ENCODE assay signal across 9 mouse cellular contexts in the genomic region with DNA sequence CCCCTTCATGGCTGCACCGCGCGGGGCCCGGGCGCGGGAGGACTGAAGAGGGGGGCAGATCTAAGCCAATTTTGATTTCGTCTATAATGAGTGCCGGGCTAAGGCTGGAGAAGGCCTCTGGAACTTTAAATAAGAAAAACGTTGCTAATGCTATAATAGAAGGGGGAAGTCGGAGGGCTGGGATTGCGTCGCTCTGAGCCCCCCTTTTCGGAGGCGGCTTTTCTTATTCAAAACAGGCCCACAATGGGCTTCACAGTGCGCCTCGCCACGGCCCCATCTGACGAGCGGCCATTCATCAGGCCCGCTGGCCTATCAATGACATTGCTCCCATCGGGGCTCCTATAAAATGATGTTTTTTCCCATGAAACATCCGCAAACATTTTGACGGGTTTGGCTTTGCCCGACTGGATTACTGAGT. TPM values are rescaled to one million over a fixed set of nuclear protein-coding genes. Genes with fewer than 3 reads are reported as not detected.
DNase-seq lines count a peak whose midpoint lies in the region; ATAC-seq and TF ChIP-seq lines count a peak whose summit lies in the region.
"Had no signal": no experiment of that assay in that cellular context is flagged by ENCODE, and none has a peak within 500 bp of the region (broad histone marks: within the 10 kb centered on the region; RNA-seq: fewer than 3 reads in every experiment).

TSS of gene Rfx4 (plus strand) at position 277 of the 418 bp plus-strand sequence.

- 0% methylated on average over 24 of the region's 24 CpGs for WGBS in neural tube, embryonic 14.5 days

- peaks cover 13% of the 10 kb centered on the region for H3K27me3 ChIP-seq in neural tube, embryonic 14.5 days (ENCODE audit: control insufficient read depth, insufficient read depth, low read length)

- intact Hi-C loops in gastrocnemius, adult 2 months (cut with DNase I): no loop called here
- intact Hi-C loops in left cerebral cortex, postnatal 14 days (cut with DNase I): loop anchor here (5.0 kb wide), 1 partner anchor 47 kb away; no protein-coding TSS in a partner anchor

- peak; percentile 51 for ATAC-seq in neural tube, embryonic 14.5 days (ENCODE audit: low read depth)

- H3K36me3 ChIP-seq in neural tube, embryonic 14.5 days (ENCODE audit: control insufficient read depth, insufficient read depth, low read length): no peaks in the 10 kb centered on the region

- H3K4me3 ChIP-seq in gastrocnemius, adult 2 months: peak within 1 kb of the TSS; percentile 66
- H3K4me3 ChIP-seq in neural tube, embryonic 14.5 days (ENCODE audit: low read depth, low read length): peak within 1 kb of the TSS; percentile 38

- no peak for DNase-seq in gastrocnemius, adult 2 months
- DNase-seq in gastrocnemius, adult 18-20 months (ENCODE audit: low spot score): no peak
- DNase-seq in right cerebral cortex, postnatal 10 days (ENCODE audit: low spot score in 2 of 2): peak; percentile 68 to 70
- no peak for DNase-seq in right cerebral cortex, adult 18-20 months
- DNase-seq in left cerebral cortex, postnatal 14 days (ENCODE audit: low spot score in 2 of 2): peak; percentile 37 to 40
- no peak for DNase-seq in right cerebral cortex, postnatal 36 days (ENCODE audit: low spot score in 2 of 2)
- no peak for DNase-seq in c-Kit-positive CD71-positive TER-119-positive erythroid progenitor cells, embryonic 14.5 days (ENCODE audit: low spot score)

- H3K9ac ChIP-seq in neural tube, embryonic 14.5 days (replicated peaks; ENCODE audit: low read depth, low read length): peak within 1 kb of the TSS; percentile 59

- H3K27ac ChIP-seq in gastrocnemius, adult 2 months: no peak within 1 kb of the TSS
- peak within 1 kb of the TSS; percentile 79 for H3K27ac ChIP-seq in neural tube, embryonic 14.5 days (ENCODE audit: low read depth, low read length)

- peaks cover 27% of the 10 kb centered on the region; the same call in 1 of the 2 replicates for H3K4me1 ChIP-seq in neural tube, embryonic 14.5 days (ENCODE audit: control insufficient read depth, insufficient read depth, low read length)

- H3K9me3 ChIP-seq in neural tube, embryonic 14.5 days (ENCODE audit: control insufficient read depth, low read length): no peaks in the 10 kb centered on the region

- peak within 1 kb of the TSS; percentile 77 for H3K4me2 ChIP-seq in neural tube, embryonic 14.5 days (ENCODE audit: low read depth, low read length)

- no peak for TF ChIP-seq CTCF in gastrocnemius, adult 2 months (IDR thresholded peaks at IDR 0.05)

RNA-seq across cellular contexts. Expression of gene Rfx4, which starts in this region (rescaled TPM):
- not detected for total RNA-seq in gastrocnemius, adult 2 months (2021)
- total RNA-seq in gastrocnemius, adult 18-20 months (2021): not detected
- 1 to 10 TPM; 9.1 to 10.0 TPM for total RNA-seq in left cerebral cortex, postnatal 14 days (2021)
- 23.2 and 24.5 TPM in 2 replicates for polyA plus RNA-seq in neural tube, embryonic 14.5 days (2014; fragmentation: Nextera tagmentation; extraction: Ambion mirVana)
- polyA plus RNA-seq: C2C12 had no signal

Comparison
In these comparisons a context has a peak if more than half of its experiments do, and no peak if none do; other contexts are left out.
1. RNA of gene Rfx4 (total RNA-seq): 9.1 to 10.0 TPM in left cerebral cortex, postnatal 14 days; not detected in gastrocnemius, adult 2 months and not detected in gastrocnemius, adult 18-20 months; every median in the first group is over 4 times any median in the second.
2. DNase-seq: peak in right cerebral cortex, postnatal 10 days (2 of 2) and left cerebral cortex, postnatal 14 days (2 of 2); none in gastrocnemius, adult 2 months (single experiment), gastrocnemius, adult 18-20 months (single experiment), right cerebral cortex, adult 18-20 months (single experiment), right cerebral cortex, postnatal 36 days (0 of 2) and c-Kit-positive CD71-positive TER-119-positive erythroid progenitor cells, embryonic 14.5 days (single experiment).